Mouse (Mus musculus) midbrain, postnatal 0 days (tissue): ENCODE results near the gene Gm20388. TPM values are rescaled to one million over a fixed set of nuclear protein-coding genes. Genes with fewer than 3 reads are reported as not detected.

ENCODE experiments used
- ATAC-seq: fragments of 200-750 bp; cut with Nextera tagmentation; 2 replicates; pipeline ENCODE4 v1.8.0; 2017; ENCODE audit warnings: moderate number of reproducible peaks, mild to moderate bottlenecking, moderate TSS enrichment, moderate library complexity; ENCODE audit not compliant: low FRiP score
- DNase-seq: peaks from one replicate; pipeline ENCODE4 v3.0.0-alpha.2; 2015; ENCODE audit warnings: low spot score
- H3K27ac ChIP-seq: fragments of 300-500 bp; sonication (generic); 2 replicates; pipeline ENCODE4 v1.5.1; 2014; ENCODE audit warnings: low read depth, mild to moderate bottlenecking, low read length, mixed read lengths
- H3K27me3 ChIP-seq: fragments of 300-500 bp; sonication (generic); 2 replicates; pipeline ENCODE4 v1.6.1; 2014; ENCODE audit warnings: low read length, control low read depth, mixed read lengths; ENCODE audit not compliant: insufficient read depth
- H3K36me3 ChIP-seq: fragments of 300-500 bp; sonication (generic); 2 replicates; pipeline ENCODE4 v1.6.1; 2014; ENCODE audit warnings: low read length, control low read depth, mixed read lengths; ENCODE audit not compliant: insufficient read depth
- H3K4me1 ChIP-seq: fragments of 300-500 bp; sonication (generic); 2 replicates; pipeline ENCODE4 v1.6.1; 2014; ENCODE audit warnings: mild to moderate bottlenecking, control low read depth, antibody characterized with exemption, low read length, mixed read lengths; ENCODE audit not compliant: insufficient read depth
- H3K4me2 ChIP-seq: fragments of 300-500 bp; sonication (generic); 2 replicates; pipeline ENCODE4 v1.6.1; 2014; ENCODE audit warnings: low read depth, mild to moderate bottlenecking, low read length, mixed read lengths; ENCODE audit not compliant: poor library complexity, severe bottlenecking
- H3K4me3 ChIP-seq: fragments of 300-500 bp; sonication (generic); 2 replicates; pipeline ENCODE4 v1.5.1; 2014; ENCODE audit warnings: low read depth, mild to moderate bottlenecking, low read length, moderate library complexity
- H3K9ac ChIP-seq: fragments of 300-500 bp; sonication (generic); replicated peaks from 2 replicates; pipeline ENCODE4 v1.6.1; 2014; ENCODE audit warnings: mild to moderate bottlenecking, low read length, moderate library complexity, mixed read lengths; ENCODE audit not compliant: poor library complexity, severe bottlenecking
- H3K9me3 ChIP-seq: fragments of 300-500 bp; sonication (generic); 2 replicates; pipeline ENCODE4 v1.6.1; 2016; ENCODE audit warnings: low read length, control low read depth
- CTCF ChIP-seq: IDR thresholded peaks from 2 replicates; pipeline ENCODE4 v1.5.1; 2016; ENCODE audit warnings: antibody characterized with exemption, mild to moderate bottlenecking
- WGBS: fragments of 180-500 bp; shearing (Covaris S2); extraction: QIAGEN DNeasy Blood & Tissue Kit; methylation state at CpG from one replicate; pipeline ENCODE4 v1.1.7; 2014; 5-methylcytosine and 5-hydroxymethylcytosine counted together
- polyA plus RNA-seq: library from polyadenylated mRNA; unstranded; fragments of >200 nt; fragmentation: Nextera tagmentation; extraction: Ambion mirVana; gene quantifications from 2 replicates; pipeline ENCODE4 v1.2.1, GENCODE M21; 2015
- total RNA-seq: library from RNA; depleted of rRNA; stranded (reverse); fragments of >200 nt; gene quantifications from 2 replicates; pipeline ENCODE4 v1.2.3, GENCODE M21; 2014

The Gm20388 gene
- total and polyA plus RNA-seq, 2 experiments from 2014 or later = 74.2 TPM; not detected in 1

- no peak overlapping the region for H3K9ac ChIP-seq
- H3K4me2 ChIP-seq = no peak overlapping the region
- TF ChIP-seq CTCF = no peak
- H3K36me3 ChIP-seq = no peaks in the 10 kb centered on the region
- no peak for ATAC-seq
- no peak overlapping the region for H3K4me3 ChIP-seq
- no peaks in the 10 kb centered on the region for H3K9me3 ChIP-seq
- WGBS = 67% methylated on average over 11 of the region's 11 CpGs
- H3K4me1 ChIP-seq = peaks cover 11% of the 10 kb centered on the region
- DNase-seq = peak; percentile 25
- 0 out of 2 replicates have a peak overlapping the region, but pooled peaks have one; percentile 21 for H3K27ac ChIP-seq
- no peaks in the 10 kb centered on the region for H3K27me3 ChIP-seq
Observed at GRCm38 (mm10) chr8:120619235-120620180, 708.9 kb downstream of the Gm20388 start.

GRCm38 (mm10) chr8:120620441-120620840 is 709.8 kb downstream of the Gm20388 start:
- Histone ChIP-seq H3K27me3 (no peaks in the 10 kb centered on the region), H3K4me3 (no peak overlapping the region), H3K4me1 (peaks cover 11% of the 10 kb centered on the region), H3K36me3 (no peaks in the 10 kb centered on the region), H3K4me2 (no peak overlapping the region), H3K9ac (no peak overlapping the region), H3K9me3 (no peaks in the 10 kb centered on the region), H3K27ac (no peak overlapping the region)
- no peak for DNase-seq
- ATAC-seq = no peak
- 58% methylated on average over 7 of the region's 7 CpGs for WGBS
- TF ChIP-seq CTCF = no peak

- H3K4me1 ChIP-seq = peaks cover 8% of the 10 kb centered on the region
- no peak overlapping the region for H3K27ac ChIP-seq
- H3K36me3 ChIP-seq = no peaks in the 10 kb centered on the region
- TF ChIP-seq CTCF = no peak
- WGBS = 63% methylated on average over 14 of the region's 14 CpGs
- no peaks in the 10 kb centered on the region for H3K27me3 ChIP-seq
- ATAC-seq = no peak
- no peaks in the 10 kb centered on the region for H3K9me3 ChIP-seq
- no peak overlapping the region for H3K9ac ChIP-seq
- H3K4me3 ChIP-seq = no peak overlapping the region
- H3K4me2 ChIP-seq = no peak overlapping the region
- no peak for DNase-seq
Observed at GRCm38 (mm10) chr8:120622161-120622560, 711.5 kb downstream of the Gm20388 start.

GRCm38 (mm10) chr8:120623608-120624007 is 713.0 kb downstream of the Gm20388 start:
- Histone ChIP-seq H3K9ac (no peak overlapping the region), H3K4me1 (0 out of 2 replicates have a peak, but pooled peaks cover 4% of the 10 kb centered on the region), H3K27me3 (no peaks in the 10 kb centered on the region), H3K27ac (no peak overlapping the region), H3K4me2 (no peak overlapping the region), H3K4me3 (no peak overlapping the region), H3K36me3 (no peaks in the 10 kb centered on the region), H3K9me3 (no peaks in the 10 kb centered on the region)
- no peak for TF ChIP-seq CTCF
- DNase-seq (no peak), ATAC-seq (no peak)
- 52% methylated on average over 2 of the region's 2 CpGs for WGBS

- Histone ChIP-seq H3K4me1 (0 out of 2 replicates have a peak, but pooled peaks cover 4% of the 10 kb centered on the region), H3K4me2 (no peak overlapping the region), H3K9ac (no peak overlapping the region), H3K4me3 (no peak overlapping the region), H3K27ac (no peak overlapping the region), H3K9me3 (no peaks in the 10 kb centered on the region), H3K36me3 (no peaks in the 10 kb centered on the region), H3K27me3 (no peaks in the 10 kb centered on the region)
- 76% methylated on average over 11 of the region's 11 CpGs for WGBS
- no peak for DNase-seq
- ATAC-seq = no peak
- no peak for TF ChIP-seq CTCF
Observed at GRCm38 (mm10) chr8:120626461-120626860, 715.8 kb downstream of the Gm20388 start.

- H3K36me3 ChIP-seq = no peaks in the 10 kb centered on the region
- H3K4me3 ChIP-seq = no peak overlapping the region
- ATAC-seq (no peak), DNase-seq (peak; percentile 72)
- no peak overlapping the region for H3K9ac ChIP-seq
- TF ChIP-seq CTCF = no peak
- H3K27ac ChIP-seq = no peak overlapping the region
- no peaks in the 10 kb centered on the region for H3K9me3 ChIP-seq
- H3K4me1 ChIP-seq = no peaks in the 10 kb centered on the region
- 82% methylated on average over 5 of the region's 5 CpGs for WGBS
- no peaks in the 10 kb centered on the region for H3K27me3 ChIP-seq
- H3K4me2 ChIP-seq = no peak overlapping the region
Observed at GRCm38 (mm10) chr8:120627298-120627697, 716.7 kb downstream of the Gm20388 start.
